Mouse (Mus musculus): ENCODE measurements at regions not wholly inside any gene's neighbourhood (a gene's known extent, or its start where the extent isn't known, plus 50 kb on each side); places are given as distances from the start of the nearest gene placed in this dataset.
A peak's percentile ranks its signal among the peaks of the same experiment; 100 is the strongest.

- Histone ChIP-seq H3K27me3 (replicated peaks; ENCODE audit: control insufficient read depth, insufficient read depth, low read length) (no peaks in the 10 kb centered on the region), H3K9me3 (ENCODE audit: control insufficient read depth, low read length) (no peaks in the 10 kb centered on the region), H3K4me3 (replicated peaks; ENCODE audit: low read length) (no peak overlapping the region), H3K4me1 (replicated peaks; ENCODE audit: control insufficient read depth, insufficient read depth, low read length) (peaks cover 6% of the 10 kb centered on the region; the same call in 1 of the 2 replicates), H3K27ac (ENCODE audit: low read length) (no peak overlapping the region), H3K9ac (replicated peaks; ENCODE audit: low read depth, low read length) (no peak overlapping the region), H3K36me3 (ENCODE audit: control insufficient read depth, insufficient read depth) (no peaks in the 10 kb centered on the region), H3K4me2 (ENCODE audit: low read length) (no peak overlapping the region)
- WGBS = 53% methylated on average over 4 of the region's 4 CpGs
- no peak for ATAC-seq
These were observed 380.9 kb upstream of the Mctp2 start for GRCm38 (mm10) chr7:72687356-72687755.

DNA sequence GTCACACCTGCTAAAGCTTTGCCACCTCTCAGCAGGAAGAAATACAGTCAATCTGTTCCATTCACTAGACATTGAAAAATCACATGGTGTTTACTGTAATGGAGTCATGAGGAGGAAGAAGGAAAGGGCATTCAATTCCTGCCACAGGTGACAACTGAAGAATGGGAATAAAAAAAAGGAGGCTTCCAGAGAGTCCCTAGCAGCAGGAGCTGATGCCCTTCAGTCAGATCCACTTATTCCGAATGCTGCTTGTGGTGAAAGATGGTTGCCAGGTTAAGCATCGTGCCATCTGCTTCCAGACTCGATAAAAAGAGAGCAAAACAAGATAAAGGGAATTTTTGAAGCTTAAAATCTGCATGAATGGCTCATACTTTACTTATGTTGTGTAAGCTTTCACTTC, 385.0 kb upstream of the Mctp2 start:
- Histone ChIP-seq H3K36me3 (ENCODE audit: control insufficient read depth, insufficient read depth) (no peaks in the 10 kb centered on the region), H3K9me3 (ENCODE audit: control insufficient read depth, low read length) (no peaks in the 10 kb centered on the region), H3K4me3 (replicated peaks; ENCODE audit: low read length) (no peak overlapping the region), H3K4me1 (replicated peaks; ENCODE audit: control insufficient read depth, insufficient read depth, low read length) (peaks cover 6% of the 10 kb centered on the region; the same call in 1 of the 2 replicates), H3K27ac (ENCODE audit: low read length) (no peak overlapping the region; the same call in 1 of the 2 replicates), H3K27me3 (replicated peaks; ENCODE audit: control insufficient read depth, insufficient read depth, low read length) (no peaks in the 10 kb centered on the region), H3K4me2 (ENCODE audit: low read length) (no peak overlapping the region), H3K9ac (replicated peaks; ENCODE audit: low read depth, low read length) (no peak overlapping the region)
- ATAC-seq = peak; percentile 20; the same call in 1 of the 2 replicates
- WGBS = 43% methylated on average over 3 of the region's 3 CpGs

- no peak for ATAC-seq
These were observed 385.5 kb upstream of the Mctp2 start for GRCm38 (mm10) chr7:72691859-72692258.

DNA sequence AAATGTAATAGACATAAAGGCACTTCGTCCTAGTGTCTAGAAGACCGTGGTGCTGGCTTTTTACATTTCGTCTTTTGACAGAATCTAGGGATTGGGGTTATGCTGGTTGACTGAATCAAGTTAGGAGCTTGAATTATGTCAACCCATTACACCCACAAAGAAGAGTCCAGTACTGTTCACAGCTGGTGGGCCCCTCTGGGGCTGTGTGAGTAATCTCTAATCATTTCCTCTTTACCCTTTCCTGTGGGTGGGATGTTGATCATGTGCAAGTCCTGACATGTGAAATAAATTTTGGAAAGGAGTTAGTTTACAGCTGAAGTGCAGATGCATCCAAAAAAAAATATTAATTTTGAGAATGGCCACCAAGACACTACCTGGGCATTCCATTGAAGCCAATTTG, 390.3 kb upstream of the Mctp2 start:
- 94% methylated on average over 3 of the region's 3 CpGs for WGBS
- no peak for ATAC-seq
- no peak overlapping the region for H3K4me3 ChIP-seq (replicated peaks; ENCODE audit: low read length)
- no peak overlapping the region for H3K27ac ChIP-seq (ENCODE audit: low read length)
- no peak overlapping the region for H3K9ac ChIP-seq (replicated peaks; ENCODE audit: low read depth, low read length)
- H3K27me3 ChIP-seq (replicated peaks; ENCODE audit: control insufficient read depth, insufficient read depth, low read length) = no peaks in the 10 kb centered on the region
- no peaks in the 10 kb centered on the region for H3K4me1 ChIP-seq (replicated peaks; ENCODE audit: control insufficient read depth, insufficient read depth, low read length)
- no peaks in the 10 kb centered on the region for H3K36me3 ChIP-seq (ENCODE audit: control insufficient read depth, insufficient read depth)
- no peaks in the 10 kb centered on the region for H3K9me3 ChIP-seq (ENCODE audit: control insufficient read depth, low read length)
- H3K4me2 ChIP-seq (ENCODE audit: low read length) = no peak overlapping the region

More at GRCm38 (mm10) chr7:72691859-72692258, 385.5 kb upstream of the Mctp2 start:
- 61% methylated on average over 9 of the region's 9 CpGs for WGBS
- no peaks in the 10 kb centered on the region for H3K36me3 ChIP-seq (ENCODE audit: control insufficient read depth, insufficient read depth)
- no peak overlapping the region for H3K4me3 ChIP-seq (replicated peaks; ENCODE audit: low read length)
- H3K27ac ChIP-seq (ENCODE audit: low read length) = no peak overlapping the region
- peaks cover 6% of the 10 kb centered on the region; the same call in 1 of the 2 replicates for H3K4me1 ChIP-seq (replicated peaks; ENCODE audit: control insufficient read depth, insufficient read depth, low read length)
- no peaks in the 10 kb centered on the region for H3K9me3 ChIP-seq (ENCODE audit: control insufficient read depth, low read length)
- no peak overlapping the region for H3K9ac ChIP-seq (replicated peaks; ENCODE audit: low read depth, low read length)
- H3K4me2 ChIP-seq (ENCODE audit: low read length) = no peak overlapping the region
- no peaks in the 10 kb centered on the region for H3K27me3 ChIP-seq (replicated peaks; ENCODE audit: control insufficient read depth, insufficient read depth, low read length)

GRCm38 (mm10) chr7:72703652-72704341, 397.4 kb upstream of the Mctp2 start:
- H3K9ac ChIP-seq (replicated peaks; ENCODE audit: low read depth, low read length) = no peak overlapping the region
- 67% methylated on average over 5 of the region's 5 CpGs for WGBS
- no peak overlapping the region for H3K4me3 ChIP-seq (replicated peaks; ENCODE audit: low read length)
- H3K27ac ChIP-seq (ENCODE audit: low read length) = no peak overlapping the region
- H3K9me3 ChIP-seq (ENCODE audit: control insufficient read depth, low read length) = no peaks in the 10 kb centered on the region
- H3K36me3 ChIP-seq (ENCODE audit: control insufficient read depth, insufficient read depth) = no peaks in the 10 kb centered on the region
- no peak for ATAC-seq
- H3K4me1 ChIP-seq (replicated peaks; ENCODE audit: control insufficient read depth, insufficient read depth, low read length) = no peaks in the 10 kb centered on the region
- H3K27me3 ChIP-seq (replicated peaks; ENCODE audit: control insufficient read depth, insufficient read depth, low read length) = no peaks in the 10 kb centered on the region
- H3K4me2 ChIP-seq (ENCODE audit: low read length) = no peak overlapping the region

- no peak for ATAC-seq
- no peak overlapping the region for H3K9ac ChIP-seq (replicated peaks; ENCODE audit: low read depth, low read length)
- 75% methylated on average over 8 of the region's 8 CpGs for WGBS
- H3K4me1 ChIP-seq (replicated peaks; ENCODE audit: control insufficient read depth, insufficient read depth, low read length) = no peaks in the 10 kb centered on the region
- no peak overlapping the region for H3K4me2 ChIP-seq (ENCODE audit: low read length)
- H3K27me3 ChIP-seq (replicated peaks; ENCODE audit: control insufficient read depth, insufficient read depth, low read length) = no peaks in the 10 kb centered on the region
- H3K9me3 ChIP-seq (ENCODE audit: control insufficient read depth, low read length) = no peaks in the 10 kb centered on the region
- no peak overlapping the region for H3K4me3 ChIP-seq (replicated peaks; ENCODE audit: low read length)
- H3K36me3 ChIP-seq (ENCODE audit: control insufficient read depth, insufficient read depth) = no peaks in the 10 kb centered on the region
- H3K27ac ChIP-seq (ENCODE audit: low read length) = no peak overlapping the region
These were observed 405.1 kb upstream of the Mctp2 start for GRCm38 (mm10) chr7:72711193-72712131.

DNA sequence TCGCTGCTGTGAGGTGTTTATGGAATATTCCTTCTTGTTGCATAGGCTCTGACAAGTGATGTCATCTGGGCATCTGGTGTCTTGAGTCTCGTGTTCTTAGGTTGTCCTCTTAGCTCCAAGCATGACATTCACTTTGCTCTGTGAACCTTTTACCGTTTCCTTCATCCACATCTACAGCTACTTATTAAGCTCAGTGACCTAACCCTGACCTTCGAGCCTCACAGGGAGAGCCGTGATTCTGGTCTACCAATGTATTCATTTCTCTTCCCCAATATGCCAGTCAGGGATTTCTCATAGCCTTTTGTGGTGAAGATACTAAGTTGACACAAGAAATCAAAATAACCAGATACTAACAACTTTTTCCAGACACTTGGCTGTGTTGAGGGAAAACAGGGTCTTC, 409.0 kb upstream of the Mctp2 start:
- no peak for ATAC-seq
- Histone ChIP-seq H3K9me3 (ENCODE audit: control insufficient read depth, low read length) (no peaks in the 10 kb centered on the region), H3K4me3 (replicated peaks; ENCODE audit: low read length) (no peak overlapping the region), H3K4me1 (replicated peaks; ENCODE audit: control insufficient read depth, insufficient read depth, low read length) (no peaks in the 10 kb centered on the region), H3K9ac (replicated peaks; ENCODE audit: low read depth, low read length) (no peak overlapping the region), H3K27me3 (replicated peaks; ENCODE audit: control insufficient read depth, insufficient read depth, low read length) (no peaks in the 10 kb centered on the region), H3K36me3 (ENCODE audit: control insufficient read depth, insufficient read depth) (no peaks in the 10 kb centered on the region), H3K4me2 (ENCODE audit: low read length) (no peak overlapping the region), H3K27ac (ENCODE audit: low read length) (no peak overlapping the region)
- WGBS = 85% methylated on average over 5 of the region's 5 CpGs

GRCm38 (mm10) chr7:72716051-72716450, 409.6 kb upstream of the Mctp2 start:
- 79% methylated on average over 1 of the region's 1 CpGs for WGBS
- Histone ChIP-seq H3K4me3 (replicated peaks; ENCODE audit: low read length) (no peak overlapping the region), H3K27me3 (replicated peaks; ENCODE audit: control insufficient read depth, insufficient read depth, low read length) (no peaks in the 10 kb centered on the region), H3K4me1 (replicated peaks; ENCODE audit: control insufficient read depth, insufficient read depth, low read length) (no peaks in the 10 kb centered on the region), H3K27ac (ENCODE audit: low read length) (no peak overlapping the region), H3K4me2 (ENCODE audit: low read length) (no peak overlapping the region), H3K36me3 (ENCODE audit: control insufficient read depth, insufficient read depth) (no peaks in the 10 kb centered on the region), H3K9ac (replicated peaks; ENCODE audit: low read depth, low read length) (no peak overlapping the region), H3K9me3 (ENCODE audit: control insufficient read depth, low read length) (no peaks in the 10 kb centered on the region)
- ATAC-seq = no peak

DNA sequence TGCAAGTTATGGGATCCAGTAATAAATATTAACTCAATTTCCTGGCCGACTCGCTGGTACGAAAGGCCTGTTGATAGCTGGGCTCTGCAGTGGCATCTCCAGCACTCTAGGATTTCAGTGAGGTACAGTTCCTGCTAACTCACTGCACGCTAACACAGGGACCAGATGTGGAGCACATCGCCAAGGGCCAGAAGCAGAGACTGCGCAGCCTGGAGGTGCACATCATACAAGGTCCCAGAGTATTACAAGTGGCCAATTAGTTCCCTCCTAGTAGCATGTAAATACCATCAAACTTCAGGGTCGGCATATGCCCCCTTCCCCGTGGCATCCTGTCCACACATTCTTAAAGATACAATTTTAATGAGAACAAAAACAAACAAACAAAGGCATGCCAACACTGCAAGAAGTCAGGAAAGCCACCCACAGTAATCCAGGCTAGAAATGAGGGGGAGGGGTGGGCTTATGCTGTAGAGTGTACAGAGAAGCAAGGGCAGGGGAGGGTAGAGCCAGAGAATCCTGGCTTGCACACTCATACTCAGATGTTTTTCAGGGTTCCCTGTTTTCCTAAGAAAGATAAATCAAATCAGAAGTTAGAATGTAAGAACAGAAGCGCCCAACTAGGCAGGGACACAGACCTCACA, 419.9 kb upstream of the Mctp2 start:
- 76% methylated on average over 9 of the region's 9 CpGs for WGBS
- Histone ChIP-seq H3K4me3 (replicated peaks; ENCODE audit: low read length) (no peak overlapping the region), H3K4me1 (replicated peaks; ENCODE audit: control insufficient read depth, insufficient read depth, low read length) (no peaks in the 10 kb centered on the region), H3K27me3 (replicated peaks; ENCODE audit: control insufficient read depth, insufficient read depth, low read length) (no peaks in the 10 kb centered on the region), H3K36me3 (ENCODE audit: control insufficient read depth, insufficient read depth) (no peaks in the 10 kb centered on the region), H3K4me2 (ENCODE audit: low read length) (no peak overlapping the region), H3K9ac (replicated peaks; ENCODE audit: low read depth, low read length) (no peak overlapping the region), H3K27ac (ENCODE audit: low read length) (no peak overlapping the region), H3K9me3 (ENCODE audit: control insufficient read depth, low read length) (no peaks in the 10 kb centered on the region)
- no peak for ATAC-seq

All from forebrain, embryonic 16.5 days (tissue).